In the genomic region with DNA sequence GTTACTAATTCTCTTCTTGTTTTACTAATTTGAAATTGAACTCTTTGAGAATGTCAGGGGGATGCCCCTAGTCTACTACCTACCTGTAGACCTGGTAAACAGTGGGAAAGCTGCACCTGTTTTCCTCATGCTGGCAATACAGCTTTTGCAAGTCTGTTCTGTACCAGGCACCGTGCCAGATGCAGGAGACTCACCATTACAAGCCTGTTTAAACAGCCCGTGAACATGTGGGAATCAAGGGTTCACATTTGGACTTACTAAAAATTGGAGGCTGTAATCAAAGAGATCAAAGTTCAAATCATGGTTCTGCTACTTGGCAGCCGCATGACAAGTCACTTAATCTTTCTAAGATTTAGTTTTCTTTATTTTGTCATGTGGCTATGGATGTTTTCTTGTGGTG, we compare ENCODE assay signal across 24 mouse cellular contexts. TPM values are rescaled to one million over a fixed set of nuclear protein-coding genes. Genes with fewer than 3 reads are reported as not detected.
"Had no signal": no experiment of that assay in that cellular context is flagged by ENCODE, and none has a peak within 500 bp of the region (broad histone marks: within the 10 kb centered on the region; RNA-seq: fewer than 3 reads in every experiment).

No protein-coding gene starts in this region.

- H3K4me3 ChIP-seq: layer of hippocampus, adult 2 months; limb, embryonic 10.5 days; limb, embryonic 13.5 days; neural tube, embryonic 12.5 days; stomach, embryonic 15.5 days had no signal

- ATAC-seq: hindbrain, postnatal 0 days; inflammation-experienced regulatory T-cells, adult 6 months; intestine, embryonic 16.5 days; liver, postnatal 0 days had no signal

- DNase-seq: layer of hippocampus, adult 9-11 months; liver; liver, postnatal 0 days; lung, embryonic 14.5 days; lung, postnatal 10 days; lung, postnatal 36 days; midbrain, embryonic 14.5 days; retina, postnatal 1 day; right cerebral cortex, postnatal 25 days; spleen, adult 18-20 months; thymus, adult 18-20 months; thymus, postnatal 36 days had no signal

- H3K9me3 ChIP-seq: limb, embryonic 10.5 days; limb, embryonic 13.5 days; neural tube, embryonic 12.5 days; stomach, embryonic 15.5 days had no signal

- H3K36me3 ChIP-seq: limb, embryonic 10.5 days; limb, embryonic 13.5 days; neural tube, embryonic 12.5 days; stomach, embryonic 15.5 days had no signal

- H3K4me1 ChIP-seq: limb, embryonic 10.5 days; limb, embryonic 13.5 days; neural tube, embryonic 12.5 days; stomach, embryonic 15.5 days had no signal

- H3K27ac ChIP-seq: hindbrain, postnatal 0 days; layer of hippocampus, adult 2 months; limb, embryonic 10.5 days; limb, embryonic 13.5 days; liver, embryonic 14.5 days; neural tube, embryonic 12.5 days; stomach, embryonic 15.5 days had no signal

- H3K4me2 ChIP-seq: limb, embryonic 13.5 days; lung, embryonic 14.5 days; midbrain, embryonic 11.5 days; neural tube, embryonic 12.5 days; stomach, embryonic 15.5 days had no signal

- H3K9ac ChIP-seq: limb, embryonic 13.5 days; liver, embryonic 14.5 days; liver, postnatal 0 days; lung, embryonic 14.5 days; neural tube, embryonic 12.5 days; stomach, embryonic 15.5 days had no signal

- H3K27me3 ChIP-seq: neural tube, embryonic 12.5 days had no signal

RNA-seq across cellular contexts. Expression of a gene that starts 56.8 kb away (rescaled TPM):
- total RNA-seq: megakaryocyte-erythroid progenitor cell, adult 5-6 weeks; neutrophil, adult 5-6 weeks had no signal
- polyA plus RNA-seq: inflammation-experienced regulatory T-cells, adult 6 months had no signal
